Mouse (Mus musculus) MEL (cell line): Measurements from ENCODE around the gene Rassf9.

Experiments used
- CTCF ChIP-seq, 3 experiments: IDR thresholded peaks in 2 of 3; conservative IDR thresholded peaks in 1 of 3; 2 replicates each; pipeline ENCODE4 v1.5.1; 2011 to 2012; ENCODE audit warnings: low read length in 3 of 3, low read depth in 2 of 3, mild to moderate bottlenecking in 2 of 3, improper control_type of control experiment in 1 of 3, inconsistent platforms in 1 of 3, mixed read lengths in 1 of 3, moderate library complexity in 1 of 3; ENCODE audit not compliant: control insufficient read depth in 1 of 3, insufficient read depth in 1 of 3, poor library complexity in 1 of 3, severe bottlenecking in 1 of 3
- E2F4 ChIP-seq: IDR thresholded peaks from 2 replicates; pipeline ENCODE4 v1.6.1; 2011; ENCODE audit warnings: low read depth, low read length, improper control_type of control experiment, borderline replicate concordance
- GATA1 ChIP-seq: IDR thresholded peaks from 2 replicates; pipeline ENCODE4 v1.6.1; 2011; ENCODE audit warnings: low read depth, low read length, improper control_type of control experiment
- TCF12 ChIP-seq: IDR thresholded peaks from 2 replicates; pipeline ENCODE4 v1.6.1; 2014; ENCODE audit warnings: low read depth, mild to moderate bottlenecking, inconsistent platforms, low read length, improper control_type of control experiment, moderate library complexity

- TF ChIP-seq CTCF (IDR thresholded peaks at IDR 0.05 in 2 of 3, conservative IDR thresholded peaks at IDR 0.05 in 1 of 3; ENCODE audit: control insufficient read depth in 1 of 3, insufficient read depth in 1 of 3, low read depth in 2 of 3, low read length in 3 of 3, poor library complexity in 1 of 3, severe bottlenecking in 1 of 3) (no peak), GATA1 (no peak), E2F4 (no peak), TCF12 (no peak)
Observed at GRCm38 (mm10) chr10:102527901-102528300, 15.9 kb downstream of the Rassf9 start.
